In the genomic region with DNA sequence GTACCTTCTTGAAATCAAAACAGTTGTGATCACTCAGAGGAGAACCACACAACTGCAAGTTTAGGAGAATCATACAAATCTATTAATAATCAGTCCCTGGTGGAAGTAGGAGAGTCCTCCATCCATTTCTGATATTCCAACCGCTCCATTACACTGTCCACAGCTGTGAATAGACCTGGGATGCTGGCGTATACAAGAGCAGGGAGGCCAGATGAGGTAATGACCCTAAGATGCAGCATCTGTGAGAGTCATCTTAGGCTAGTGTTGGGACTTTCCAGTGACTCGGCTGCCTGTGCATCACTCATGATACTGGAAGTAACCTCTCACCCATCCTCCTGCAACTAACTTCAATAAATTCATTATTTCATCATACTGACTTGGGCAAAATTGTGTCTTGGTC, we compare ENCODE assay signal across 11 mouse cellular contexts.
"Had no signal": no experiment of that assay in that cellular context is flagged by ENCODE, and none has a peak within 500 bp of the region (broad histone marks: within the 10 kb centered on the region; RNA-seq: fewer than 3 reads in every experiment).

No protein-coding gene starts in this region.

- DNase-seq: gastrocnemius, adult 2 months; heart, adult 18-20 months; heart, postnatal 10 days; kidney, adult 11 months; kidney, adult 2 months; kidney, adult 9 months; kidney, postnatal 14 days; kidney, postnatal 36 days; layer of hippocampus, adult 9-11 months; layer of hippocampus, postnatal 36 days; left cerebral cortex, postnatal 4 days had no signal
